Mouse (Mus musculus): ENCODE measurements around the gene Tecta. TPM values are rescaled to one million over a fixed set of nuclear protein-coding genes. Genes with fewer than 3 reads are reported as not detected.

The Tecta gene
- total RNA-seq, 2 experiments from 2014 or later: 0.18 to 0.23 TPM

- no peak for DNase-seq (ENCODE audit: extremely low spot score in 1 of 2, low spot score in 2 of 2)
- H3K27ac ChIP-seq: no peak overlapping the region
- H3K4me3 ChIP-seq: no peak overlapping the region
- intact Hi-C loops (cut with DNase I): no loop called here
- TF ChIP-seq CTCF (IDR thresholded peaks at IDR 0.05): no peak
Observed at GRCm38 (mm10) chr9:42417352-42417952, 17.7 kb upstream of the Tecta start.

DNA sequence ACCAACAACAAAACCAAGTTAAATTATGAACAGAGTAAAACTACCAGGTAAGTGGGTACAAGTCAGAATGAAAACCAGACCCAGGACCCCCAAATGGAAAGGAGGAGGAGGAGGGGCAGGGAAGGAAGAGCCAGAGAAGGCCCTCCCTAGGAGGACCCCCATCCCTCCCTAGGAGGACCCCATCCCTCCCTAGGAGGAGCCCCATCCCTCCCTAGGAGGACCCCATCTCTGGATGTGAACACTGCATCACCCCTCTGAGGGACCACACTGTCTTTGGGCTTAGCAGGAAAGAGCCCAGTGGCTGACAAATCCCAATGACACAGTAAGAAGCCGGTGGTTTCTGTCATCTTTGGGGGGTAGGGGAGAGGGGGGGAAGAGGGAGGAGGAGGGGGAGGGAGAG is 15.5 kb upstream of the Tecta start:
- no peak overlapping the region for H3K27ac ChIP-seq
- intact Hi-C loops (cut with DNase I): no loop called here
- no peak for DNase-seq (ENCODE audit: extremely low spot score in 1 of 2, low spot score in 2 of 2)
- TF ChIP-seq CTCF (IDR thresholded peaks at IDR 0.05): no peak
- H3K4me3 ChIP-seq: no peak overlapping the region

GRCm38 (mm10) chr9:42413345-42413744 is 13.6 kb upstream of the Tecta start:
- peak in 1 of 2 experiments; percentile 24 for DNase-seq (ENCODE audit: extremely low spot score in 1 of 2, low spot score in 2 of 2)
- intact Hi-C loops (cut with DNase I): no loop called here
- TF ChIP-seq CTCF (IDR thresholded peaks at IDR 0.05): no peak
- H3K4me3 ChIP-seq: no peak overlapping the region
- no peak overlapping the region for H3K27ac ChIP-seq

- no peak for TF ChIP-seq CTCF (IDR thresholded peaks at IDR 0.05)
- Histone ChIP-seq H3K27ac (no peak overlapping the region), H3K4me3 (no peak overlapping the region)
- intact Hi-C loops (cut with DNase I): no loop called here
- DNase-seq (ENCODE audit: extremely low spot score in 1 of 2, low spot score in 2 of 2): no peak
Observed at GRCm38 (mm10) chr9:42411296-42411695, 11.6 kb upstream of the Tecta start.

- DNase-seq (ENCODE audit: extremely low spot score in 1 of 2, low spot score in 2 of 2): no peak
- H3K4me3 ChIP-seq: no peak overlapping the region
- no peak overlapping the region for H3K27ac ChIP-seq
- no peak for TF ChIP-seq CTCF (IDR thresholded peaks at IDR 0.05)
- intact Hi-C loops (cut with DNase I): no loop called here
Observed at GRCm38 (mm10) chr9:42405736-42406135, 6.0 kb upstream of the Tecta start.

DNA sequence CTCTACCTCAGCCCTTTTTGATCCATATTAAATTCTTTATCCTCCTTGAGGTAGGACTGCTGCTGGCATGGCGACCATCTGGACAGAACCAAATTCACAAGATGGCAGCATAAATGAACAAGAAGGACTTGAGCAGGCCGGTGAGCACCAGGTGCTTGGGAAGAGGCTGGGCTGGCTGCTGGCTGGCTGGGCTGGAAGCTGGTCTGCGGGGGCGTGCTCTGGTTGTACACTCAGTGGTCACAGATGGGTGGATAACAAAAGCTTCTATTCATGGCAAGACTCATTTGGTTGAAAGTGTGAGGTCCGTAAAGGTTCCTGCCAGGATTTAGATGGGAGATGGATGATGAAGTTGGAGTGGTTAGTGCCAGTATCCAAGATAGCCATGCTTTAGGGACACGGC is 1.8 kb upstream of the Tecta start:
- no peak for TF ChIP-seq CTCF (IDR thresholded peaks at IDR 0.05)
- Histone ChIP-seq H3K4me3 (no peak overlapping the region), H3K27ac (no peak overlapping the region)
- intact Hi-C loops (cut with DNase I): loop anchor here (5.0 kb wide), 1 partner anchor 556 kb away; no protein-coding TSS in a partner anchor
- peak in 1 of 2 experiments; percentile 30 for DNase-seq (ENCODE audit: extremely low spot score in 1 of 2, low spot score in 2 of 2)

- TF ChIP-seq CTCF (IDR thresholded peaks at IDR 0.05): no peak
- DNase-seq (ENCODE audit: extremely low spot score in 1 of 2, low spot score in 2 of 2): no peak
- Histone ChIP-seq H3K27ac (no peak overlapping the region), H3K4me3 (no peak overlapping the region)
- intact Hi-C loops (cut with DNase I): no loop called here
Observed at GRCm38 (mm10) chr9:42396141-42396540, 3.6 kb downstream of the Tecta start.

DNA sequence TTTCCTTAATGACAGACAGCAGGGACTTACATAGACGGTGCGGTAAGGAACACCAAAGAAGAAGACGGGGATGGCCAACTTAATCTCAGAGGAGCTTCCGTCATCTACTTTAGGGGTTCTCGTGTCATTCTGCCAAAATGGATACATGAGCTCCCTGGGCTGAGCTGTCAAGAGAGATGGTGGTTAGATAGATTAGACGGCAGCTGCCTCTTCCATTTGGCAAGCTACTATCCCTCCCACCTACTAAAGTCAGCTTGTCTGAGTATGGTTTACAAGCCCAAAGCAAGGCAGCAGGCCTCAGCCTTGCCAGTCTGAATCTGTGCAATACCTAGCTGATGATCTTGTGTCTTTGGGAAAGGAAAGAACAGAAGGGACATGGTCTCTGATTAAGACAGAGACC is 4.8 kb downstream of the Tecta start:
- intact Hi-C loops (cut with DNase I): loop anchor here (5.0 kb wide), 1 partner anchor 97 kb away; no protein-coding TSS in a partner anchor
- DNase-seq (ENCODE audit: extremely low spot score in 1 of 2, low spot score in 2 of 2): no peak
- TF ChIP-seq CTCF (IDR thresholded peaks at IDR 0.05): no peak
- H3K27ac ChIP-seq: no peak overlapping the region
- no peak overlapping the region for H3K4me3 ChIP-seq

- intact Hi-C loops (cut with DNase I): loop anchor here (5.0 kb wide), 1 partner anchor 98 kb away; no protein-coding TSS in a partner anchor
- Histone ChIP-seq H3K4me3 (no peak overlapping the region), H3K27ac (no peak overlapping the region)
- no peak for TF ChIP-seq CTCF (IDR thresholded peaks at IDR 0.05)
- DNase-seq (ENCODE audit: extremely low spot score in 1 of 2, low spot score in 2 of 2): peak in 1 of 2 experiments; percentile 27
Observed at GRCm38 (mm10) chr9:42394321-42394720, 5.4 kb downstream of the Tecta start.

DNA sequence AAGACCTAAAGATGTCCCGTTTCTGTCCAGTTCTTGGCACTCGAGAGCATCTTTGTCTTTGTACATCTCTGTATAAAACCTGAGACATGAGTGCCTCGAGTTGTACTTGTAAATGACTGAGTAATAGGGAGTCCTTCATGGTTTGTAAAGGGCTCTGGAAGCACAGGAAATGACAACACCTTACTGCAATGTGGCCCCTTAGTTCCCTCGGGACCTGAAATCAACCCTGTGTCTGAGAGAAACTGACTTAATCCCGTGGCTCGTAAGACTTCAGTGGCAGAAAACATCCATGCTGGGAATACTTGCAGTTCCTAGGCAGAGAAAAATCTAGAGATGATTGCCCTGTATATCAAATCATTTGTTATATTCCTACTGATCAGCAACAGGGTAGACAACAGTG is 6.8 kb downstream of the Tecta start:
- intact Hi-C loops (cut with DNase I): loop anchor here (5.0 kb wide), 1 partner anchor 99 kb away; no protein-coding TSS in a partner anchor
- DNase-seq (ENCODE audit: extremely low spot score in 1 of 2, low spot score in 2 of 2): no peak
- Histone ChIP-seq H3K27ac (no peak overlapping the region), H3K4me3 (no peak overlapping the region)
- no peak for TF ChIP-seq CTCF (IDR thresholded peaks at IDR 0.05)

GRCm38 (mm10) chr9:42388490-42388889 is 11.2 kb downstream of the Tecta start:
- intact Hi-C loops (cut with DNase I): loop anchor here (1.0 to 5.0 kb wide), 4 partner anchors 61 to 574 kb away; partner anchors contain the start of gene Grik4
- Histone ChIP-seq H3K27ac (no peak overlapping the region), H3K4me3 (no peak overlapping the region)
- peak; percentile 57 for TF ChIP-seq CTCF (IDR thresholded peaks at IDR 0.05)
- DNase-seq (ENCODE audit: extremely low spot score in 1 of 2, low spot score in 2 of 2): no peak

GRCm38 (mm10) chr9:42387038-42387437 is 12.7 kb downstream of the Tecta start:
- TF ChIP-seq CTCF (IDR thresholded peaks at IDR 0.05): no peak
- H3K27ac ChIP-seq: no peak overlapping the region
- no peak for DNase-seq (ENCODE audit: extremely low spot score in 1 of 2, low spot score in 2 of 2)
- intact Hi-C loops (cut with DNase I): loop anchor here (5.0 kb wide), 3 partner anchors 60 to 575 kb away; no protein-coding TSS in a partner anchor
- no peak overlapping the region for H3K4me3 ChIP-seq

- DNase-seq (ENCODE audit: extremely low spot score in 1 of 2, low spot score in 2 of 2): no peak
- Histone ChIP-seq H3K27ac (no peak overlapping the region), H3K4me3 (no peak overlapping the region)
- no peak for TF ChIP-seq CTCF (IDR thresholded peaks at IDR 0.05)
- intact Hi-C loops (cut with DNase I): loop anchor here (5.0 kb wide), 3 partner anchors 58 to 577 kb away; no protein-coding TSS in a partner anchor
Observed at GRCm38 (mm10) chr9:42385656-42386055, 14.1 kb downstream of the Tecta start.
